Mouse (Mus musculus) testis, adult 2 months (tissue): ENCODE results near the gene Idua.

ENCODE experiments used
- CTCF ChIP-seq: fragments of 200-500 bp; IDR thresholded peaks from 2 replicates; pipeline ENCODE4 v1.5.1; 2012; ENCODE audit warnings: low read depth, mild to moderate bottlenecking, inconsistent platforms, low read length, moderate library complexity; ENCODE audit not compliant: control insufficient read depth, insufficient read depth, insufficient replicate concordance
- POLR2A ChIP-seq: fragments of 200-500 bp; IDR thresholded peaks from 2 replicates; pipeline ENCODE4 v1.6.1; 2012; ENCODE audit warnings: low read depth, mild to moderate bottlenecking, inconsistent platforms, low read length, moderate library complexity; ENCODE audit not compliant: control insufficient read depth

DNA sequence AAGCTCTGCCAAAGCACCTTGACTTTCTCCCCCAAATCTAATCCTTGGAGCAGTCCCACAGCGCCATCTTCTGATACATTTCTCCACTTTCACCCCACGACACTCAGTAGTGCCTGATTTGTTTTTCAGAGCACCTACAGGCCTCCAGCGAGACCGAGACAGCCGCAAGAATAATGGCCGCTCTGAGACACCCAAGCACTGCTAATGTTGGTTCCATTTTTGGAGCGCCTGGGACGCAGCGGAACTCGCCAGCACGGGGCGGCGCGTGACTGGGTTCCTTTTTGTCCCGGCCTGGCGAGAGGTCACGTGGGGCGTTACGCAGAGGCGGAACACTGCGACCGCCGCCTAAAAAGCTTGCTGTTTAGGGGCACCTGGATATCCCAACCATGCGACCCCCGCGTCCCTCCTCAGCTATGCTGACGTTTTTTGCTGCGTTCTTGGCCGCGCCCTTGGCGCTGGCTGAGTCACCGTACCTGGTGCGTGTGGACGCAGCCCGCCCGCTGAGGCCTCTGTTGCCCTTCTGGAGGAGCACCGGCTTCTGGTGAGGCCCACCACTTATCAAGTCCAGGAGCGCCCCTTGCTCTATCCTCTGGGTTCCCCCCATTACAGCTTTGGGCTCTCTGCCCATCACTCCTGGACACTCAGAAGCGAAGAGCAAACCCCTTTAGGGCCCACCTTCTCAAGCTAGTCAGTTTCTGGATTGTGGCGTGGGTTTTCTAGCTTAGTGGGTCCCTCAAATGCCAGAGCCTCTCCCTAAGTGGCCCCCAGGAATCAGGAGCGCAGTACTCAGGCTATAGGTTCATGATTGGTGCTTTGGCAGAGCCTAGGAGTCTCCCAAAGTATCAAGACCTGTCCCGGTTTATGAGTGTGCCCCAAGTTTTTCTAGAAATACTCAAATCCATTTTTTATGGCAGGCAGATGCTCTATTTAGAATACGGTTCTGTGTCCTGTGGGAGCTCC lies 9.1 kb downstream of the Idua start, which contains the start of gene Dgkq:
- TF ChIP-seq POLR2A (no peak; the same call in 1 of the 2 replicates), CTCF (no peak)
